Mouse (Mus musculus): ENCODE data around the gene Trim44.

Gene Trim44

DNA sequence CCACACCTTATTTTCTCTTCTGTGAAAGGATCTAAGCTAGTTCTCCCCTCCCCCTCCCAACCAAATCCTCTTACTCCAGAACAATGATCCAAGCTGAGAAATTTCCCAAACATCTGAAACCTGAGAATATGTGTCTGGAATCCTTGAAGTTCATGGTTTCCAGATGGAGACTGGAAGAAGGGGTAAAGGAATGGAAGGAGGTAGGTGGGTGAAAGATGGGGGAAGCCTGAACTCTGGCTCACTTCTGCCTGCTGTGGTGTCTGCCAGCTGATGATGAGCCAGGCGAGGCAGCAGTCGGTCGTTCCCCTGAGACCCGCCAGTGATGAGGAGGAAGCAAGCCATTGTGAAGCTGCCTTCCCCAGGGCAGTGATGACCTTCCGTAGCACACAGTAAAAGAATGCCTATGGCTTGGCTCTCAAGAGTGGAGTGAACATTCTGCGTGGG lies 112.8 kb downstream of the Trim44 start:
- ATAC-seq (ENCODE audit: insufficient number of reproducible peaks, low FRiP score, low TSS enrichment) = no peak

DNA sequence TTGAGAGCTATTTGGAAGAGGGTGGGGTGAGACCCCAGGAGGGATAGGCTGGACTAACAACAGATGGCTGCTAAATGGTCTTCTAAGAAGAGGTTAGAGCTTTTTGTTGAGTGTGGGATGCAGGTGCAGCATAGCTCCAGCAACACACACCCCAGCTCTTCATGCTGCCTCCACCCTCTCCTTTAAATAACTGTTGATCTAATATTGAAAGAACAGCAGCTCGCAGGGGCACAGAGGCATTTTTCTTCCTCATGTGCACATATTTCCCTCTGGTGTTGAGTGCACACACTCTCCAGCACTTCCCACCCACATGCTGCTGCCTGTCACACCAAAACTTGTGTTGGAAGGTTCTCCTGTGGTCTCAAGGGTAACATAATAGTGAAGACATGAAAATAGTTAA lies 114.4 kb downstream of the Trim44 start:
- no peak for ATAC-seq (ENCODE audit: insufficient number of reproducible peaks, low FRiP score, low TSS enrichment)

DNA sequence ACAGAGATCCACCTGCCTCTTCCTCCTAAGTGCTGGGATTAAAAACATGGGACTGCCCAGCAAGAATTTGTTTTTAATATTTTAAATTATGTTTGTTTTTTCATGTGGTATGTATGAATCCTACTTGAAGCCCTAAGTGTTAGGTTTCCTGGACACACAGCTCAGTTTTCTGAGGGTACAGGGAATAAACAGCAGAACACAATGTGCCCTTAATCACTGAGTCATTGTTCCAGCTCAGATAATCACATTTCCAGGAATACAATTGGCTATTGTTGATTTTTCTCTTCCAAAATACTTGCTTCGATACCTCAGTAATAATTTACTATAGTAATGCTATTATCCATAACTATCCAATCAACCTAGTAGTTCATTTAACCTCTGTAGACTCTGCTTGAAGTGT lies 115.6 kb downstream of the Trim44 start:
- no peak for ATAC-seq (ENCODE audit: insufficient number of reproducible peaks, low FRiP score, low TSS enrichment)

DNA sequence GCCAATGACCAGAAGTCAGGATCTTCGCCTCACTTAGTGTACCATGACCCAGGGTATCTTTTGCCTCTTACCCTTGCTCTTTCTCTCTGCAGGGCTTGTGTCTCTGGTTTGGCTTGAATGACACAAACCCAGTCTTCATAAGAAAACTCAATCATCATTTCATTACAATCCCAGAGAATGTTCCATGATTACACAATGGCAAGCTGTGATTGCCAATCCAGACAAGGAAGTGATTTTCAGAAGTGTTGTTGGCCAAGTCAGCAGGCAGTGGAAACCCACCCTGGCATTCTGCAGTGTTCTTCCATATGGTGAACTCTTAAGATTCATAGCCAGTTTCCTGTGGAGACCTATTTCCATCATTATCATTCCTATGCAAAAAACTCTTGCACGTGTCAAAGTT lies 116.1 kb downstream of the Trim44 start:
- ATAC-seq (ENCODE audit: insufficient number of reproducible peaks, low FRiP score, low TSS enrichment) = no peak

DNA sequence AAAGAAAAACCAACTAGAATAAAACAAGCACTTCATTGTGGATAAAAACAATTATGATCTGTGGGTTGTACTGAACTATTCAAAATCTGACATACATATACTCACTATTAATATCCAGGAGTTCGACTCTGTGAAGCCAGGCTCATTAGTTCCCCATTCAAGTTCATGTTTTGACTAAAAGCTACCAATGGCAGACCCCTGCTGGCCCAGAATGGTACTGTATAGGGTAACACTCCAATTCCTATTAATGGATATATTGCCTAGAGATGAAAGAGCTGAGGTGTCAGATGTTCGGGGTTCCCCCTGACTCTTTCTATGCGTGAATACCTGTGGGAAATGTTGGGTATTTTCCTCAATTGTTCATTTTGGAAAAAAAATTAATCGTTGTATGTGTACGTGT lies 117.6 kb downstream of the Trim44 start:
- no peak for ATAC-seq (ENCODE audit: insufficient number of reproducible peaks, low FRiP score, low TSS enrichment)

DNA sequence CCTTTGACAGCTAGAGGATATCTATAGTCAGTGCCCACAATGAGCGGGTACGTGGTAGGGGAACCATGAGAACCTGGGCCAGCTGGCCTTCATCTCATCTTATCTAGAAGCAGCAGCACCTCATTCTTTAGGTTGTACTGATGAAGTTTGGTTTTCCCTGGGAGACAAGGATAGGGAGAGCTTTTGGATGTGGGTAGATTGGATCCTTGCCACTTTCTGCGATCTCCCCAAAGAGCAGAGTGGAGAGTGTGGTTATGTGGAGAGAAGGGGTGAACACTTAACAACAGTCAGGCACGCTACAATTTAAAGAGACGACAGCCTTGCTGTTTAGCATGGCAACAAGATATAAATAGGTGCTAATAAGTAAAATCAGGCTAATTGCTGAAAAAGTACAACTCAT lies 119.0 kb downstream of the Trim44 start:
- ATAC-seq (ENCODE audit: insufficient number of reproducible peaks, low FRiP score, low TSS enrichment) = no peak

DNA sequence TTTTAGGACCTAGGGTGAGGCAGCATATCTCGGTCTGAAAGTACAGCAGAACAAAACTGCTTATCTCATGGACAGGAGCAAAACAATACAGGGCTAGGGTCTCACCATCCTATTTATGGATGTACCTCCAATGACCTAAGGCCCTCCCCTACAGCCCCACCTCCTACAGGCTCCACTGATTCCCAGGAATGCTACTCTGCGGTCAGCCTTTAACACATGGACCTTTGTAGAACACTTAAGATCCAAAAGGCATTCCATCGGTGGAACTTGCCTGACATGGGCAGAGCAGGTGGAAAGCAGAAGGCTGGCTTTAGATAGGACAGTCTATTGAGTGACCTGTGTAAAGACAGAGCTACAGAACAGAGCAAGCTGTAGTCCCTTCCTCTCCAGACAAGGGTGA lies 120.3 kb downstream of the Trim44 start:
- no peak for ATAC-seq (ENCODE audit: insufficient number of reproducible peaks, low FRiP score, low TSS enrichment)

DNA sequence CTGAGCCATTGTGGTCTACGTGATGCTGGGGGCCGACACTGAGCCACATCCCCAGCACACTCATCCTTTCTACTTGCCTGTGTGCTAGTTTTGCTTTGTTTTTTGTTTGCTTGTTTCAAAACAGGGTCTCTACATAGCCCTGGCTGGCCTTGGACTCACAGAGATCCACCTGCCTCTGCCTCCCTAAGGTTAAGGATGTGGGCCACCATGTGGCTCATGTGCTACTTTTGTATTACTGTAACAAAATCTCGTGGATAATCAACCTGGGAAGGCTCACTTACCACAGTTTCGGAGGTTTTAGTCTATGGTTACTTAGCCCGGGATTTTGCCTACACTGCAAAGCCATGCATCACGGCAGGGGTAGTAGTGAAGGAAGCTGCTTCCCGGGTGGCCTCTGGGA lies 125.5 kb downstream of the Trim44 start:
- no peak for ATAC-seq (ENCODE audit: insufficient number of reproducible peaks, low FRiP score, low TSS enrichment)

DNA sequence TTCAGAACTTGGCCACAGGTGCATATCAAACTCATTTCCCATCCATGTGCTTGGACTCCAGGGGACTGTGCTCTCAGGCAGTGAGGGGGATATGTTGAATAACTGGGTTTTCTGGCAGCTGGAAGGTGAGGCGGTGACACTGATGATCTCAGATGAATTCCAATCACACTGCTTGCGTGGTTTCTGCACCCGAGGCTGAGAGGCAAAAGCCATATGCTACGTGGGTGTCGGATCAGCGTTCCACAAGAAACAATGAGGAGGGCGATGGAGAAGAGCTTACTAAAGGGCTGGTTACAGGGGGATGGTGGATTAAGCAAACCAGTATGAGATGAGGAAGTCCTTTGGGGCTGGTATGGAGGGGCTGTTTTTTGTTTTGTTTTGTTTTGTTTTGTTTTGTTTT lies 127.8 kb downstream of the Trim44 start:
- no peak for ATAC-seq (ENCODE audit: insufficient number of reproducible peaks, low FRiP score, low TSS enrichment)

DNA sequence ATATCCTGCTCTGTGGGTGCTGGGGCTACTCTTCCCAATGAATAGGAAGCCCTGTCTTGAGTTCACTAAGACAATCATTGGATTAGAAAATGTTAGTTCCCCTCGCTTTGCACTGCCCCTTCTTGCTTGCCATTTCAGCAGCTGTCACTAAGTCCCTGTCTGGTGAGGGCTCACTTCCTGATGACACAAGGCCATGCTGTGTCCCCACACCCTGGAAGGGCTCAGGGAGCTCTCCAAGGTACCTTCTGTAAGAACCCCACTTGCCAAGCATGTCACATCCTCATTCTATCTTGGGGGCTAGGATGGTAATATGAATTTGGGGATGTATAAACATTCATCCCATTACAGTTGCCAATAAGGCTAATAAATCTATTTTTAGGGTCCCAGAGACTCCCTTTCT lies 129.7 kb downstream of the Trim44 start:
- ATAC-seq (ENCODE audit: insufficient number of reproducible peaks, low FRiP score, low TSS enrichment) = no peak

DNA sequence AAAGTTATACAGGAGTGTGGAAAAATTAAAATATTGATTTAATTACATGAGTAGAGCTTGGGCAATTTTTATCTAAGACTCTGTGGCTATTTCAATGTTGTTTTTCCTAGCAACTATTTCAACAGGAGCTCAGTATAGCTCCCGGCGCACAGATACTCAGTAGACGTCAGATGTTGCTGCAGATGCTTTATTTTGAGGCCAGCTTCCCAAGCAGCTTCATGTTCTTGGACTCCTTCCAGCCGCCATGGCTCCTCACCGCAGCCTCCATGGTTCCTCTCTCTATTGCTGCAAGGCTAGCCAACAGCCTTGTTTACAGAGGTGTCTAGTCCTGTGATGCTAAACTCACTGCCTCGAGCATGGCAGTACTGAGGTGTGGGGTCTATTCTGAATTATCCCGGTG lies 134.3 kb downstream of the Trim44 start:
- no peak for ATAC-seq (ENCODE audit: insufficient number of reproducible peaks, low FRiP score, low TSS enrichment)

DNA sequence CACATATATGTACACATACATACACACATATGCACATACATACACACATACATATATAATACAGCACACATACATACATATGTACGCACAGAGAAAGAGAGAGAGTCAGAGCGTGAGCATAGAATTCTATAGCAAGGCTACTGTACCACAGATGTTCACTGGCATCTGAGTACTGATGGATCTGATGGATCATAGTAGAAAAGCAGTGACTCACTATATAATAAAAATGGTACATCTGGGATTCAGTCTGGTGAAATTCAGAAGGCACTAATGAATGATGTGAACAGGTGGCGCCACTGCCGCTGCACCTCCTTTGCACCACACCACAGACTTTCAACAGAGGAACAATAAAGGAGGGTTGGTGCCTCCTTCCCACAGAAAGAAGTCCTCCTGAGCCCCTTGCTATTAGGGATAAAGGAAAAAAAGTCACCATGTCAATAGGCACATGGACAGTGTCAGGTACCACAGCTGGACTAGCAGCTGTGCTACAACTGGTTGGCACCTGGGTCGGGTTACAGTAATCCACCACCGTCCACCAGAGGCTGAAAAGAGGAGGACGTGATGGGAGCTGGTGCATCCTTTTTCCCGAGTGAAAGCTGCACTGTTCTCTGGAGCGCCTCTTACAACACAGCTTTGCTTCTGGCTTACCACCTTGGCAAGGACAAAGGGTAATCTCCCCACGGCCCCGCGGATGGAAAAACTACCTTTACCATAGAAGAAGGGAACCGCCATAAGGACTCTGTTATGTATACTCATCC lies 139.9 kb downstream of the Trim44 start:
- ATAC-seq (ENCODE audit: insufficient number of reproducible peaks, low FRiP score, low TSS enrichment) = no peak

DNA sequence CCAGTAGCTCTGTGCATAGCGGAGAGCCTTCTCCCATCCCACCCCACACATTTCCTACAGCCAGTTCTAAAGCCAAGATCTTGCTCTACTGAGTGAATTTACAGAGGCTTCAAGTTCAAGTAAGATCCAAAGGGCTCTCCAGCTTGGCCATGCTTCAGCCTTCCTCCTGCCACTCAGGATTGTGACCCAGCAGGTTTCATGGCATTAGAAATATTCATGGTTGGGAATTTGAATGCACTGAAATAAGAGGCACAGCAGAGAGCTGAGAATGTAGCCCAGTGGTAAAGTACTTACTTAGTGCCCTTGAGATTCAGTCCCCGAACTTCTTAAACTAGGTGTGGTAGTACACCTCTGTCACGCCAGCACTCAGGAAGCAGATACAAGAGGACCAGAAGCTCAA lies 140.7 kb downstream of the Trim44 start:
- no peak for ATAC-seq (ENCODE audit: insufficient number of reproducible peaks, low FRiP score, low TSS enrichment)

DNA sequence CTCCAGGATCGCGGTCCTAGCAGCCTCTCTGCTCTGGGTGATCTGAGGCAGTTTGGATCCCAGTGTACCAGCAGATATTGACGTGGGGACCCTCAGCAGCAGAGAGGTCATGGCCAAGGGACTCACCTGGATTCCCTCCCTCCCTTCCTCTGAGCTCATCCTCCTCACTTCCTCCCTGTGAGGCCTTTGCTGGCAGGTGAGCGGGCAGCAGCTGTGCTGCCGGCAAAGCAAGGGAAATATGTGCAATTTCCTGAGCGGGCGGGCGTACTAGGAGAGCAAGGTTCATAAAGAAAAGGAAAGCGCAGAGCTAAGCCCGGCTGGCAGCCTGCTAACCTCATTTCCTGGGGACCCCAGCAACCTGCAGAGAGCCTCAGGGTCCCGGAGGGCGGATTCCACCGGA lies 148.5 kb downstream of the Trim44 start:
- ATAC-seq (ENCODE audit: insufficient number of reproducible peaks, low FRiP score, low TSS enrichment) = peak; percentile 57; the same call in 1 of the 2 replicates

DNA sequence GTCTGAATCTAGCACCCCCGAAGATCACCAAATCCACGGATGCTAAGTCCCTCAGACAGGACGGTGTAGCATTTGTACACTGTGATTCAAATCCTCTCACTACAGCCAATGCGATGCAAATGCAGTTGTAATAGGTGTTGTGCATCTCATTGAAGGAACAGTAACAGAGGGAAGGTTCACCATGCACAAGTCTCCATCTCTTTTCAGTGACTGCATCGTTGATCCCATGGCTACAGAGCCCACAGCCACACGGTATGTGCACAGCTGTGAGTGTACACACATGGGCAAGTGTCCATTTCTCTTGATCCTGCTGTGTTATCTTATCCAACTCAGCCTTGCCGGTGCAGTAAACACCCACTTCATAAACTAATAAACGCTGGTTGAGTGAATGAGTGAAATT lies 148.9 kb downstream of the Trim44 start:
- no peak for ATAC-seq (ENCODE audit: insufficient number of reproducible peaks, low FRiP score, low TSS enrichment)

DNA sequence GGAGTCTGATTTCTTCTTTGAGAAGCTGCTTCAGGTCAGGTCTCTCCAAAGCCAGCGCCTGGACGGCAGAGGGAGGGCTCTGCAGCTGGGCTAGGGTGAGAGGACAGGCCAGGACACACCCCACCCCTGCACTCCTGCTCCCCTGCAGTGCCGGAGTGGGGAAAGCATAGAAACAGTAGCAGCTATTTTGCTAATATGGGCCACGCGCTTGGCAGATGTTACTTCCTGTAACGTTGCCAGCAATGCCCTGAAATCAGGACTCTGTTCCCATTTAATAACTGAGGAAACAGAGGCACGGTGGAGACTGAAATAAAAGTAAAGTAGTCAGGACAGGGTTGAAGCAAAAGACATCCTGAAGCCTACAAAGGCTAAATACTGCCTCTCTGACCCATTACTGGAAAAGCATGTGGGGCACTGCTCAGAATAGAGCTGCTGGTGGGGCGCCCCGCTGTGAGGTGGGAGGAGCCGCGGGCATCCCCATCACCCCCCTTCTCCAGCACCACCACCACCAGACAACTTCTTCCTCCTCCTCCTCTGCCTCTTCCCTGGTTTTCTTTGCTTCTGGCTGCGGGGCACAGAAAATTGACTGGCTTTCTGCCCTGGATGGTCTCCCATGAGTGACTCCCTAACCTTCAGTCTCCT lies 149.5 kb downstream of the Trim44 start:
- no peak for ATAC-seq (ENCODE audit: insufficient number of reproducible peaks, low FRiP score, low TSS enrichment)

DNA sequence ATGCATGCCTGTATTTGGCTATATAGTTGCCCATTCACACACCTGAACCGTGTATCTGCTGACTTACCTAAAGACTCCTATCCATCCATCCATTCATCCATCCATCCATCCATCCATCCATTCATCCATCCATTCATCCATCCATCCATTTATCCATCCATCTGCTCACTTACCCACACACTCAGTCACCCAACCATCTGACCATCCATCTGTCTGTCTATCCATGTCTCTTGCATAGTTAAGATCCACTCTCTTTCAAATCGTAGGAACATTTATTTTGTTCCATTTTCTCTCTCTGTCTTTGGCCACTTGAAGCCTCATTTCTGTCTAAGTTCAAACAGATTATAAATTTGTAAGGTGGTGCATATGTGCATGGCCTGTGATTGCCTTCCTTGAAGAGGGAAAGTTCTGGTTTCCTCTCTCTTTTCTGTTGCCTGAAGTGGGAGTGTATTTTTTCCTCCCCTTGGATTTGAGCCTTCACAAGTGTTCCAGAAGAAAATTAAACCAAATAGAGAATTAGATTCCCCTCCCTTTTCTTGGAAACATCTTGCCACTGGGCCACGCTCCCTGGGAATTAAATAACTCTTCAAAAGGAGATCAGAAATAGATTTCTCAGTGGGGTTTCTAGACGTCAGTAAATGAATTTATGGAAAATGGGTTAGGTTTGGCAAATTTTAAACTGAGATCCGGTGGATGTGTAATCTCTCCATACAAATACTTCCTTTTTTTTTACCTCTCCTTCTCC lies 150.9 kb downstream of the Trim44 start:
- no peak for ATAC-seq (ENCODE audit: insufficient number of reproducible peaks, low FRiP score, low TSS enrichment)

DNA sequence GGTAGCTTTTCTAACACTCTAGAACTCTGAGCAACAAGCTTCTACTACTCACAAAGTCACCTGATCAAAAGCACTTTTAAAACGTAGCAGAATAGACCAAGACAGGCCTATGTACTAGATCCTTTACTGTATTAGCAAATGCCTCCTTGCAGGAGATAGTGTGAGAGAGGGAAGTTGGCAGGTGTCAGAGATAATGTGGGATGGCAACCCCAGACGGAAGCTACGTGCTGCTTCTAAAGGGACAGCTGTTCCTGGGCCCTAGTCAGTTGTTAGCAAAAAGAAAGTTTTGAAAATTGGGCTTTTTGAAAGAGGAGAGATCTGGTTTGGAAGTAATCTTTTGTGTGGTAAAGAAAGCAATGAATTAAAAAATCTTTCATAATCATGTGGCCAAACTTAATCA lies 151.5 kb downstream of the Trim44 start:
- ATAC-seq (ENCODE audit: insufficient number of reproducible peaks, low FRiP score, low TSS enrichment) = no peak

DNA sequence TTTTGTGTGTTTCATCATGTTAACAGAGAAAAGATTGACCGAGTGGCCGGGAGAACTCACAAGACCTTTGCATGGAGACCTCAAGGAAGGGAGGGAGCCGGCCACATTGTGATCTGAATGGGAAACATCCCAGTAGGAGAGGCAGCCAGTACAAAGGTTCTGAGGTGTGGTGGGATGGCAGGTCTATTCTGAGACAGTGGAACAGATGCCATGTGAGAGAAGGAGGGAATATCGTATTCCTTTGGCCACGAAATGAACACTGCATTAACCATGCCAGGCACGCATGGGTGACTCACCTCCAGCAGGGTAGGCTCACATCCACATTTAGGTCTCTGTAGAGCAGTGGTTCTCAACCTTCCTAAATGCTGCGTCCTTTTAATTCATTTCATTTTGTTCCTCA lies 154.4 kb downstream of the Trim44 start:
- no peak for ATAC-seq (ENCODE audit: insufficient number of reproducible peaks, low FRiP score, low TSS enrichment)

DNA sequence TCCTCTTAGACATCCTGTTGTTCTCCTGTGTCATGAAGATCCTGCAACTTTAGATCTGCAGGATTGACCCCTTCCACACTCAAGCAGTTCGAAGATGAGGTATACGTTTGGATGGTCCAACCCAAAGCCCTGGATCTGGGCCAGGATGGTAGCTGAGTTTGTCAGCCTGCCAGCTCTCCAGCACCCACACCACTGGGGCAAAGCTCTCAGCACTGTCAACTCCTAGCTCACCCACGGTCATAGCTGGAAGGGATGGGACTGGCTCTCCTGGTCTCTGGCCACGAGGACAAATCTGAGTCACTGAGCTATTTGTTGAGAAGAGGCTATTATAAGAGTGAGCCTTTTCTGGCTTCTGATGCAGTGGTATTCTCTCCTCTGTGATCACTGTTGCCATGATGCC lies 155.0 kb downstream of the Trim44 start:
- no peak for ATAC-seq (ENCODE audit: insufficient number of reproducible peaks, low FRiP score, low TSS enrichment)

Measured in cerebellum, adult (tissue).